ENCODE assay signal across 8 mouse cellular contexts in the genomic region with DNA sequence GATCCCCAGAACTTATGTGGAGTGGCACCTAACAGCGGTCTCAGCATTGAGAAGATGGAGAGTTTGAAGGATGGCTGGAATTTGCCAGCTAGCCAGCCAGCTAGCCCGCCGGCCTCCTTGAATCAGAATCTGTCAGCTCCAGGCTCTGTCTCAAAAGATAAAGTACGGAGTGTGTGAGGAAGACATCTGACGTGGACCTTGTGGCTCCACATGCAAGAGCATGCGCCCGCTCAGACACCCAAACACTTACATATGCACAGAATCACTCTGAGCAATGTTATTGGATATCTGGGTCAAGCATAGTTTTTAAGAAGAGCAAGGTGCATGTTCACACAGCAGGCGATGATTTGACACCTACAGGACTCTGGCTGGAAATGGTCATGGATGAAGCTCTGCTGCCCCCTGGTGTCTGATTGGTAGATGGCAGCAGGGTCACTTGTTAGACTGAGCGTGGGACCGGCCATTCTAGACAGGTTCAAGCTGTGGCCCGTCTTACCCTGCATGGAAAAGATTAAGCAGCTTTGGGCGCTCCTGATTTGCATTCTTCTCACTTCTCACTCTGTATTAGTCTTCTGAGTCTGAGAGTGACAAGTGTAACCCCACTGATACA. TPM values are rescaled to one million over a fixed set of nuclear protein-coding genes. Genes with fewer than 3 reads are reported as not detected.
DNase-seq lines count a peak whose midpoint lies in the region; ATAC-seq lines count a peak whose summit lies in the region.
"Had no signal": no experiment of that assay in that cellular context is flagged by ENCODE, and none has a peak within 500 bp of the region (broad histone marks: within the 10 kb centered on the region; RNA-seq: fewer than 3 reads in every experiment).

No protein-coding gene starts in this region.

- no peak overlapping the region for H3K27ac ChIP-seq in intestine, embryonic 15.5 days
- H3K27ac ChIP-seq in midbrain, embryonic 13.5 days, result no peak overlapping the region
- H3K27ac ChIP-seq: stomach, embryonic 15.5 days had no signal

- intact Hi-C loops in left cerebral cortex, postnatal 10 days (cut with DNase I), result loop anchor here (1.0 to 5.0 kb wide), 3 partner anchors 41 to 166 kb away; no protein-coding TSS in a partner anchor

- H3K4me1 ChIP-seq in intestine, embryonic 15.5 days (replicated peaks), result no peaks in the 10 kb centered on the region
- peaks cover 3% of the 10 kb centered on the region; the same call in 1 of the 2 replicates for H3K4me1 ChIP-seq in midbrain, embryonic 13.5 days (replicated peaks)
- H3K4me1 ChIP-seq: stomach, embryonic 15.5 days had no signal

- no peaks in the 10 kb centered on the region for H3K36me3 ChIP-seq in intestine, embryonic 15.5 days
- peaks cover 30% of the 10 kb centered on the region for H3K36me3 ChIP-seq in midbrain, embryonic 13.5 days
- H3K36me3 ChIP-seq: stomach, embryonic 15.5 days had no signal

- peak; percentile 85 to 91 for DNase-seq in cerebellum, postnatal 4 days (ENCODE audit: low spot score in 2 of 2)
- peak; percentile 87 for DNase-seq in gastrocnemius, postnatal 10 days
- peak; percentile 78 to 81 for DNase-seq in left cerebral cortex, postnatal 10 days (ENCODE audit: extremely low spot score in 1 of 2, low spot score in 2 of 2)
- DNase-seq in spleen, adult 12 weeks (ENCODE audit: low spot score), result peak; percentile 70

- H3K9me3 ChIP-seq in intestine, embryonic 15.5 days, result no peaks in the 10 kb centered on the region
- H3K9me3 ChIP-seq in midbrain, embryonic 13.5 days, result no peaks in the 10 kb centered on the region
- H3K9me3 ChIP-seq: stomach, embryonic 15.5 days had no signal

- H3K9ac ChIP-seq in intestine, embryonic 15.5 days, result no peak overlapping the region
- H3K9ac ChIP-seq in midbrain, embryonic 13.5 days (replicated peaks), result 0 out of 2 replicates have a peak overlapping the region, but pooled peaks have one; percentile 25
- H3K9ac ChIP-seq: stomach, embryonic 15.5 days had no signal

- peak; percentile 65 for ATAC-seq in activated CD4-positive, CD25-positive, alpha-beta regulatory T cell, adult 4 months
- peak; percentile 71; the same call in 1 of the 2 replicates for ATAC-seq in intestine, embryonic 15.5 days
- ATAC-seq in midbrain, embryonic 13.5 days, result peak; percentile 77; the same call in 1 of the 2 replicates

- H3K4me2 ChIP-seq in intestine, embryonic 15.5 days (replicated peaks), result no peak overlapping the region
- no peak overlapping the region for H3K4me2 ChIP-seq in midbrain, embryonic 13.5 days (replicated peaks)
- H3K4me2 ChIP-seq: stomach, embryonic 15.5 days had no signal

- 40% methylated on average over 12 of the region's 12 CpGs for WGBS in intestine, embryonic 15.5 days
- 47% methylated on average over 12 of the region's 12 CpGs for WGBS in midbrain, embryonic 13.5 days

- no peaks in the 10 kb centered on the region for H3K27me3 ChIP-seq in intestine, embryonic 15.5 days (replicated peaks)
- no peaks in the 10 kb centered on the region for H3K27me3 ChIP-seq in midbrain, embryonic 13.5 days
- H3K27me3 ChIP-seq: stomach, embryonic 15.5 days had no signal

- H3K4me3 ChIP-seq in intestine, embryonic 15.5 days (replicated peaks), result no peak overlapping the region
- no peak overlapping the region for H3K4me3 ChIP-seq in midbrain, embryonic 13.5 days (replicated peaks)
- H3K4me3 ChIP-seq: stomach, embryonic 15.5 days had no signal

RNA-seq across cellular contexts. Expression of a gene that starts 11.0 kb away (rescaled TPM):
- polyA plus RNA-seq in activated CD4-positive, CD25-positive, alpha-beta regulatory T cell, adult 4 months (2017; shearing (Covaris generic)), result 1 to 10 TPM in 1 of 2 experiments, not detected in 1; 4.3 TPM
- 1 to 10 TPM; 1.4 to 1.6 TPM for total RNA-seq in gastrocnemius, postnatal 10 days (2021)
- polyA plus RNA-seq in intestine, embryonic 15.5 days (2015; fragmentation: Nextera tagmentation; extraction: Ambion mirVana), result 2.6 and 3.0 TPM in 2 replicates
- 1 to 10 TPM; 7.2 to 8.1 TPM for total RNA-seq in left cerebral cortex, postnatal 10 days (2021)
- 3.6 and 5.5 TPM in 2 replicates for polyA plus RNA-seq in midbrain, embryonic 13.5 days (2015; fragmentation: Nextera tagmentation; extraction: Ambion mirVana)

RNA-seq across cellular contexts. Expression of a gene that starts 18.5 kb away (rescaled TPM):
- polyA plus RNA-seq in activated CD4-positive, CD25-positive, alpha-beta regulatory T cell, adult 4 months (2017; shearing (Covaris generic)), result 1 to 10 TPM in 1 of 2 experiments, not detected in 1; 1.1 TPM
- 10 to 100 TPM; 61.2 to 65.6 TPM for total RNA-seq in gastrocnemius, postnatal 10 days (2021)
- polyA plus RNA-seq in intestine, embryonic 15.5 days (2015; fragmentation: Nextera tagmentation; extraction: Ambion mirVana), result 76.5 and 77.2 TPM in 2 replicates
- total RNA-seq in left cerebral cortex, postnatal 10 days (2021), result 100 to 1,000 TPM; 284 to 286 TPM
- polyA plus RNA-seq in midbrain, embryonic 13.5 days (2015; fragmentation: Nextera tagmentation; extraction: Ambion mirVana), result 364 and 384 TPM in 2 replicates

RNA-seq across cellular contexts. Expression of a gene that starts 37.9 kb away (rescaled TPM):
- polyA plus RNA-seq in activated CD4-positive, CD25-positive, alpha-beta regulatory T cell, adult 4 months (2017; shearing (Covaris generic)), result not detected
- under 1 TPM; 0.19 to 0.68 TPM for total RNA-seq in gastrocnemius, postnatal 10 days (2021)
- 0.38 and 0.44 TPM in 2 replicates for polyA plus RNA-seq in intestine, embryonic 15.5 days (2015; fragmentation: Nextera tagmentation; extraction: Ambion mirVana)
- total RNA-seq in left cerebral cortex, postnatal 10 days (2021), result 10 to 100 TPM; 35.7 to 38.0 TPM
- 8.4 and 9.5 TPM in 2 replicates for polyA plus RNA-seq in midbrain, embryonic 13.5 days (2015; fragmentation: Nextera tagmentation; extraction: Ambion mirVana)

Comparison
In these comparisons a context has a peak if more than half of its experiments do, and no peak if none do; other contexts are left out.
1. RNA of a gene that starts 18.5 kb away (polyA plus RNA-seq): 364 to 384 TPM in midbrain, embryonic 13.5 days and 76.5 to 77.2 TPM in intestine, embryonic 15.5 days; 1.1 TPM in activated CD4-positive, CD25-positive, alpha-beta regulatory T cell, adult 4 months; every median in the first group is over 10 times any median in the second.
2. Peak in every context shown above with its lines, with median percentiles within 50 percentile points of each other: ATAC-seq and DNase-seq.